Mouse (Mus musculus) intestine, embryonic 14.5 days (tissue): ENCODE data around the gene St8sia1. TPM values are rescaled to one million over a fixed set of nuclear protein-coding genes. Genes with fewer than 3 reads are reported as not detected.
A peak's percentile ranks its signal among the peaks of the same experiment; 100 is the strongest.

Source experiments
- ATAC-seq: fragments of 200-750 bp; cut with Nextera tagmentation; replicated peaks from 2 replicates; pipeline ENCODE4 v1.8.0; 2017; ENCODE audit warnings: low read depth, moderate number of reproducible peaks, moderate TSS enrichment, moderate library complexity; ENCODE audit not compliant: low FRiP score, low TSS enrichment
- DNase-seq: peaks from one replicate; pipeline ENCODE4 v3.0.0-alpha.2; 2018; ENCODE audit warnings: low spot score
- H3K27ac ChIP-seq: fragments of 300-500 bp; sonication (generic); 2 replicates; pipeline ENCODE4 v1.5.1; 2014; ENCODE audit warnings: low read depth, mild to moderate bottlenecking, control low read depth
- H3K27me3 ChIP-seq: fragments of 300-500 bp; sonication (generic); replicated peaks from 2 replicates; pipeline ENCODE4 v1.6.1; 2014; ENCODE audit warnings: low read length, control low read depth; ENCODE audit not compliant: control insufficient read depth, insufficient read depth
- H3K36me3 ChIP-seq: fragments of 300-500 bp; sonication (generic); 2 replicates; pipeline ENCODE4 v1.6.1; 2014; ENCODE audit warnings: low read length, control low read depth; ENCODE audit not compliant: control insufficient read depth, insufficient read depth
- H3K4me1 ChIP-seq: fragments of 300-500 bp; sonication (generic); replicated peaks from 2 replicates; pipeline ENCODE4 v1.6.1; 2014; ENCODE audit warnings: low read length, control low read depth, mixed read lengths; ENCODE audit not compliant: control insufficient read depth, insufficient read depth
- H3K4me2 ChIP-seq: fragments of 300-500 bp; sonication (generic); 2 replicates; pipeline ENCODE4 v1.6.1; 2014; ENCODE audit warnings: low read length
- H3K4me3 ChIP-seq: fragments of 300-500 bp; sonication (generic); 2 replicates; pipeline ENCODE4 v1.5.1; 2014; ENCODE audit warnings: low read depth, low read length, control low read depth, mixed read lengths
- H3K9ac ChIP-seq: fragments of 300-500 bp; sonication (generic); 2 replicates; pipeline ENCODE4 v1.6.1; 2014; ENCODE audit warnings: mild to moderate bottlenecking, low read length
- H3K9me3 ChIP-seq: fragments of 300-500 bp; sonication (generic); 2 replicates; pipeline ENCODE4 v1.6.1; 2016; ENCODE audit warnings: low read length, control low read depth; ENCODE audit not compliant: control insufficient read depth
- WGBS: fragments of 180-500 bp; shearing (Covaris S2); extraction: QIAGEN DNeasy Blood & Tissue Kit; methylation state at CpG from one replicate; pipeline ENCODE4 v1.1.7; 2014; 5-methylcytosine and 5-hydroxymethylcytosine counted together
- polyA plus RNA-seq: library from polyadenylated mRNA; unstranded; fragments of >200 nt; fragmentation: Nextera tagmentation; extraction: Ambion mirVana; gene quantifications from 2 replicates; pipeline ENCODE4 v1.2.1, GENCODE M21; 2014

The St8sia1 gene
- polyA plus RNA-seq, 1 experiment from 2014 or later, result 1.8 TPM

DNA sequence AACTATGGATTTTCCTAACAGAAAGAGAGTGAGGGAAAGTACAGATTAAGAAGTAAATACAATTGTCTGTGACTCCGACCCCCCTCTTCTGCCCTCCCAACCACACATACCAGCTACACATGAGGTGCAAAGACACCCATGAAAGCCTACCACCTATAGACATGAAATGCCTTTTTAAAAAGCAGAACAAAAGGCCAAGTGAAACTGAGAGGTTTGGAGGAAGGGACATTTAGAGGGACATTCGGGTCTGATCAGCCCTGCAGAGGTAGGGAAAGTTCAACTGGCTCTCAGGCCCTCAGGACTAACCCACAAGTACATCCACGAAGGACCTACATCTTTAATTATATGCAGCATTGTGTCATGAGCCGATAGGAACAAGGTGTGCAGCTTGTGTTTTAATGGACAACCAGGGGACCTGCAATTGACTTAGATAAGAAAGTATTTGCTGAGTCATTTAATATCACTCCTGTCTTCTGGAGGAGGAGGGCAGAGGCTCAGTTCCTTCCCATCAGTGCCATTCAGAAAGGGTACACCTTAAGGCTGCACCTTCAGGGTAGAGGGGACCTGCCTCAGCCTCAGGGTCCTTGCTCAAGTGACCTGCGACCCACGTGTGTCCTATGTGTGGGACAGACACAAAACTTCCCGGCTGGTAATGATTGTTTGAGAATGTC lies 164.4 kb downstream of the St8sia1 start:
- no peak overlapping the region for H3K9ac ChIP-seq
- H3K27me3 ChIP-seq, result no peaks in the 10 kb centered on the region
- H3K4me3 ChIP-seq, result no peak overlapping the region
- 68% methylated on average over 7 of the region's 7 CpGs for WGBS
- H3K9me3 ChIP-seq, result no peaks in the 10 kb centered on the region
- DNase-seq, result no peak
- no peaks in the 10 kb centered on the region for H3K36me3 ChIP-seq
- no peak overlapping the region for H3K4me2 ChIP-seq
- H3K27ac ChIP-seq, result no peak overlapping the region
- peaks cover 17% of the 10 kb centered on the region for H3K4me1 ChIP-seq
- peak; percentile 38; the same call in 1 of the 2 replicates for ATAC-seq

DNA sequence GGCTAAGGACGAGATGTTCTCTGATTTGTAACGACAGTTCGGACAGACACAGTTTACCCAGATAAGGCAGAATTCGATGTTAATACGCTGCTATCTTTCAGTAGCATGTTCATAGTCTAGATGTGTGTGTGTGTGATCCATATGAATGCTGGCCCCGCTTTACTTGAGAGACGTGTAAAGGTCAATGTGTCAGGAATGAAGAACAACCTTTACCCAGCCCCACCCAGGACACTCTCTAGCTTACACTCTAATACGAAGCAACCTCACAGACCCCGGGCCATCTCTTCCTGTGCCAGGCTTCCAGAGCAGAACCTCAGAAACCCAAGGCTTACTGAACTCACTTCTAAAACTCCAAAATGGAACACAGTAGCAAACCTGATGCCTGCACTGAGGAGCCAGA lies 165.4 kb downstream of the St8sia1 start:
- 77% methylated on average over 9 of the region's 9 CpGs for WGBS
- Histone ChIP-seq H3K27me3 (no peaks in the 10 kb centered on the region), H3K9ac (no peak overlapping the region), H3K4me1 (peaks cover 23% of the 10 kb centered on the region), H3K9me3 (no peaks in the 10 kb centered on the region), H3K4me3 (no peak overlapping the region), H3K27ac (no peak overlapping the region), H3K36me3 (no peaks in the 10 kb centered on the region), H3K4me2 (no peak overlapping the region)
- DNase-seq, result no peak
- ATAC-seq, result no peak

DNA sequence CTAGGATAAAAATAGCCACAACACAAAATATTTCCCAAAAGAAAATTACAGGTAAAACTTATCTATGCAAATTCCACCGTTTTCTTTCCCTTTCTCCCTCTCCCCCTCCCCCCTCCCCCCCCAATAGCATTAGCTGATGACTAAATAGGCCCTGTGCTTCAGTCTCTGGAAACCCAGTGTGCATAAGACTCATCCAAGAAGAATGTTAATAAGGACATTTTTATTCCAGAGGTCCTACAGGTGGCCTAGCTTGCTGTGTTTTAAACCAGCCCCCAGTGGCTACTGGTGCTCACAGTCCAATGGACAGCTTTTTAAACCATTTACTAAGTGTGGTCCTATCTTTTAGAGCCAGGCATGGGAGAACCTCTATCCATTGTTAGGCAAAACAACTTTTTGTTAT lies 166.3 kb downstream of the St8sia1 start:
- no peaks in the 10 kb centered on the region for H3K9me3 ChIP-seq
- WGBS, result 85% methylated on average over 1 of the region's 1 CpGs
- no peak overlapping the region for H3K4me2 ChIP-seq
- DNase-seq (no peak), ATAC-seq (no peak)
- H3K9ac ChIP-seq, result no peak overlapping the region
- H3K4me3 ChIP-seq, result no peak overlapping the region
- H3K27ac ChIP-seq, result no peak overlapping the region
- no peaks in the 10 kb centered on the region for H3K27me3 ChIP-seq
- H3K36me3 ChIP-seq, result no peaks in the 10 kb centered on the region
- peaks cover 29% of the 10 kb centered on the region for H3K4me1 ChIP-seq

DNA sequence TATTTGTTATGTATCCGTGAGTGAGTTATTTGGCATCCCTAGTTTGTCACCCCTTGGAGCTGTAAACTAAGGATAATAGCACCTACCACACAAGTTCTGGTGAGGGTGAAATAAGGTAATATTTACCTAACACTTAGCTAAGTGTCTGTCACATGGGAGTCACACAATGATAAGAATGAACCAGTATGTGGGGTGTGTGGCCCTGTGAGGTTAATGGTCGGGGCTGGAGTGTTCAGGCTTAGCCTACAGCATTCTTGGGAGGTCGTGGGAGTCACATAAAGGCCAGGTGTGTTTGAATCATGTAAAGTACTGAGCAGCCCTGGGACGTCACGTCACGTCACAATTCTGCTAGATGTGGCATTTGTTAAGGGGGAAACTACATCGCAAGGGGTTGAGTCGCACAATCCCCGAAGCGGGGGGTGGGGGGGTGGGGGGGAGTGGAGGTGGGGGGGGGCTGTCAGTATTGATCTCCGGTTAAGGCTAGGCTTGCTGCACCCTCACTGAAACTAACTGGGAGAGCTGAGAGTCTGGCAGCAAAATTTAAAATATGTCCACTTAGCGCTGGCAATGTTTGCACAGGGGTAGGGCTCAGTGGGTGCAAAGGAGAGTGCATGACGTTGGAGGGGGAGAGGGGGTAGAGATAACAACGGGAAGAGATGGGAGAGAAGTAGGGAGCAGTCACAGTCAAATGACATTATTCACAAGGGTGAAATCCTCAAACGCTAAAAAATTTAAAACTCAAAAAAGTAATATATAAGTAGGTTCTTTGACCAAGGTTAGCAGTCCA lies 168.4 kb downstream of the St8sia1 start:
- no peak overlapping the region for H3K9ac ChIP-seq
- DNase-seq (no peak), ATAC-seq (peak; percentile 38; the same call in 1 of the 2 replicates)
- no peaks in the 10 kb centered on the region for H3K36me3 ChIP-seq
- 17% methylated on average over 15 of the region's 15 CpGs for WGBS
- H3K4me1 ChIP-seq, result peaks cover 30% of the 10 kb centered on the region
- no peak overlapping the region for H3K4me3 ChIP-seq
- H3K4me2 ChIP-seq, result peak overlapping the region; percentile 27
- H3K9me3 ChIP-seq, result no peaks in the 10 kb centered on the region
- no peaks in the 10 kb centered on the region for H3K27me3 ChIP-seq
- peak overlapping the region; percentile 65 for H3K27ac ChIP-seq

DNA sequence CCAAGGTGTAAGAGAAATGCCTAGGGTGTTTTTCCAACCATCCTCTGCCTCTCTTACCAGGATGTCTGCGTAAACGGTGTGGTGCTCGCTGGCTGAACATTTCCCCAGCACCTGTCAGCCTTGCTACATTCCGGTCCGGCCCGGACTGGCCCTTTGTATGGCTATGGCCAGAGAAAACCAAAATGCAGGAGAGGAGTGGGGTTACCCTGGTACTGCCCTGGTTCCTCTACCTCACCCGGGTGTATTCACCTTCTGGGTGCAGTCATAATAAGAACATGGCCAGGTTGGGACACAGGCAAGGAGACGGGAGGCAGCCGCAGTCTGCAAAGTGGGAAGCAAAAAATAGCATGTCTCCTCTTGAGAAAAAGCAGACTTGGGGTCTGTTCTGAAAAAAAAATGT lies 169.2 kb downstream of the St8sia1 start:
- Histone ChIP-seq H3K9me3 (no peaks in the 10 kb centered on the region), H3K4me2 (peak overlapping the region; percentile 27; the same call in 1 of the 2 replicates), H3K27ac (peak overlapping the region; percentile 24; the same call in 1 of the 2 replicates), H3K36me3 (no peaks in the 10 kb centered on the region), H3K9ac (no peak overlapping the region), H3K27me3 (no peaks in the 10 kb centered on the region), H3K4me1 (peaks cover 30% of the 10 kb centered on the region), H3K4me3 (no peak overlapping the region)
- peak; percentile 38; the same call in 1 of the 2 replicates for ATAC-seq
- 38% methylated on average over 9 of the region's 9 CpGs for WGBS
- DNase-seq, result no peak

DNA sequence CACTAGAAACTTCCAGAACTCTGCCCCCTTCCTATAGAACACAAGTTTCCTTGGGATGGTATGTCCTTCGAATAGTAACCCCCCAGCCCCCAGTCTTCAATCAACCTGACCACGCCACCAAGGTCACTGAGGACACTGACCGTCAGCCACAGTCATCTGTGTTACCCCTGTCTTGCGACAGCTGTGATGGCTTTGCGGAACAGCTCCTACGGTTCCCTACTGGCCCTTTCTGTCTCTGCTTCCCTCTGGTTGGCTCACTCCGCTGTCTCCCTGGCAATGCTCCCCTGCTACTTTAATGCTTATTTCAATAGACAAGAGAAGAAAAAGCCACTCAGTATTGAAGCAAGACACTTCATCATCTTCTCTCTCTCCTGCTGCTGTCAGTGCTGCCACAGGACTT lies 170.8 kb downstream of the St8sia1 start:
- no peaks in the 10 kb centered on the region for H3K36me3 ChIP-seq
- no peak overlapping the region for H3K4me3 ChIP-seq
- no peak for DNase-seq
- H3K9ac ChIP-seq, result no peak overlapping the region
- H3K4me1 ChIP-seq, result peaks cover 30% of the 10 kb centered on the region
- ATAC-seq, result no peak
- WGBS, result 30% methylated on average over 7 of the region's 7 CpGs
- no peak overlapping the region for H3K4me2 ChIP-seq
- peak overlapping the region; percentile 14; the same call in 1 of the 2 replicates for H3K27ac ChIP-seq
- H3K9me3 ChIP-seq, result no peaks in the 10 kb centered on the region
- H3K27me3 ChIP-seq, result no peaks in the 10 kb centered on the region

DNA sequence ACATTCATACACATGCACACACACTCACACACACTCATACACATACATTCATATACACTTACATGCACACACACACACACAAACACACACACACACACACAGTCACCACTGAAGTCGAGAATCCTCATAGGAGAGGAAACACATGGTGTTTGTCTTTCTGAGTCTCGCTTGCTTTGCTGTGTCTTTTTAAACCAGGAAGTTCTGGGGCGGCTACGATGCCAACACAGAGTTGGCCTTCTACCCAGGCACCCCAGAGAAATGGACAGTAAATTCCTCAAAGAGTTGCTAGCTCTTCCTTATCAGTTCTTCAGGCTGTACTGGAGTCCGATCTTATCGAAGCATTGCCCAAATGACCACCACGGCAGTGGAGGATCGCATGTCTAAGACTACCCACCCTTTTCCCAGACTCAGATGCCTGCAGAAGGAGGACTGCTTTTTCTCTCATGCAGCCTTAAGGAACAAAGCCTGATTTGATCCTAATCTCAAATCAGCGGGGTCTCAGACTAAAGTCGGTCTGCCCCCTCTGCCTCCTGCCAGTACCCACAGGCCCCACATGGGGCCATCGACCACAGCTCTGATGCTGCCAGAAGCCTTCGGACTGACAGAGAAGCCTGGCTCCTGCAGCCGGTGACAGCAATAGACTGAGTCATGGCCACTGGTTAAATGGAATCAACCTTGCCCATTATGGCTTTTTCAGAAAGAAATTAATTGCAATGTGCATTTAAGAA lies 171.8 kb downstream of the St8sia1 start:
- Histone ChIP-seq H3K9ac (no peak overlapping the region), H3K36me3 (no peaks in the 10 kb centered on the region), H3K4me3 (no peak overlapping the region), H3K27ac (no peak overlapping the region), H3K4me2 (no peak overlapping the region), H3K4me1 (peaks cover 30% of the 10 kb centered on the region), H3K27me3 (no peaks in the 10 kb centered on the region), H3K9me3 (no peaks in the 10 kb centered on the region)
- WGBS, result 38% methylated on average over 13 of the region's 13 CpGs
- ATAC-seq (no peak), DNase-seq (no peak)

DNA sequence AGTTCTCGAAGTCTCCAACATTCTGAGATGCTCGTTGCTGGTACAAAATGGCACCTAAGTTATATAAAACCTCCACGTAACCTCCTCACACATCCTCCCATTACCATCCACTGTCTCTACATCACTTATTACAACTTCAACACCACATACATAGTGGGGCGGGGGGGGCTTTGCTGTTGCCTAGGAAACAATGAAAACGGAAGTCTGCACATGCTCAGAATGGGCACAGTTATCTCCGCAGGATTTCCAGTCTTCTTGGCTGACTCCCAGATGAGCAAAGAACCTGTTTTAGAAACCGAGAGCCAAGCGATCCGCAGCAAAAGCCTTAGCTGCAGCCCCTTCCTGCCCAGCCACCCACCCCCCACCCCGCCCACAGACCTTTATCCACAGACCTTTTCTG lies 174.5 kb downstream of the St8sia1 start:
- Histone ChIP-seq H3K36me3 (no peaks in the 10 kb centered on the region), H3K4me1 (peaks cover 20% of the 10 kb centered on the region), H3K4me3 (no peak overlapping the region), H3K9me3 (no peaks in the 10 kb centered on the region), H3K27me3 (no peaks in the 10 kb centered on the region), H3K4me2 (no peak overlapping the region), H3K9ac (no peak overlapping the region), H3K27ac (no peak overlapping the region)
- no peak for DNase-seq
- no peak for ATAC-seq
- 90% methylated on average over 10 of the region's 10 CpGs for WGBS
